Mouse (Mus musculus): ENCODE results near the gene Rfk.

- TF ChIP-seq CTCF (IDR thresholded peaks at IDR 0.05; ENCODE audit: low read depth, low read length) (no peak), POLR2A (IDR thresholded peaks at IDR 0.05; ENCODE audit: borderline replicate concordance, low read depth, low read length) (no peak)
Observed at GRCm38 (mm10) chr19:17386424-17386823, 7.4 kb upstream of the Rfk start.
